Mouse (Mus musculus): ENCODE measurements around the gene Gm6525. TPM values are rescaled to one million over a fixed set of nuclear protein-coding genes. Genes with fewer than 3 reads are reported as not detected.
A peak's percentile ranks its signal among the peaks of the same experiment; 100 is the strongest.

Gene Gm6525
- total and polyA plus RNA-seq, 3 experiments, result 0.17 to 0.71 (median 0.31) TPM

DNA sequence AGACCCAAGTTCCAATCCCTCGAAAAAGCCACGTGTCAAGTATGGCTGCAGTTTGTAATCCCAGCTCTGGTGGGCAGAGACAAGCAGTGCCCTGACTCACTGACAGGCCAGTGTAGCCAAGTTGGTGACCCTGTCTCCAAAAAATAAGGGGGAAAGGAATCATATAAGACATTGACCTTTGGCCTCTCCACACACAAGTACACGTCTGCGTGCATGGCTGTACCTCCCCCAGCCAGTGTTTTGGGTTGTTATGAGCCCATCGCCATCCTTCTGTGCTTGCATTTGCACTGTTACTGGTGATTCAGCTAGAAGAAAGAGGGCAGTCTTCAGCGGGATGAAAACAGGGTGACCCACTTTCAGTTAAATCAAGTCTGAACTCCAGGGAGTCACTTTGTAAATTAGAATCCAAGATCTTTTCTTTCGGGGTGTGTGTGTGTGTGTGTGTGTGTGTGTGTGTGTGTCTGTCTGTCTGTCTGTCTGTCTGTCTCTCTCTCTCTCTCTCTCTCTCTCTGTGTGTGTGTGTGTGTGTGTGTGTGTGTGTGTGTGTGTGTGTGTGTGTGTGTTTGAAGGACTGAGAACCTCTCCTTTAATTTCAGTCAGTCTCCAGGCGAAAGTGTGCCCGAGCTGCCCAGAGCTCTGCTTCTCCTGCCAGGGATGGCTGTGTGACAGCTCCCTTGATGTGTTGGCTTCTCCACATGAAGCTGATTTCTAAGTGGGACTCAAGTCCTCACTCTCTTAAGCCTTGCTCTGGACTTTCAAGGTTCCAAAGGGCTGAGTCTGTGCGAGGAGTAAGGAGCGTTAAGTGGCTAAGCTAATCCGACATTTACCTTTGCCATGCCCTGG lies 43.4 kb downstream of the Gm6525 start:
- H3K36me3 ChIP-seq (replicated peaks in 1 of 2; ENCODE audit: control insufficient read depth in 1 of 2, insufficient read depth in 1 of 2, low read length in 1 of 2), result peaks cover 0 to 2% of the 10 kb centered on the region in 2 experiments
- H3K4me1 ChIP-seq (ENCODE audit: control insufficient read depth in 1 of 2, insufficient read depth in 2 of 2), result peaks cover 6 to 34% of the 10 kb centered on the region in 2 experiments
- dilution Hi-C loops (cut with MboI; ENCODE audit: extremely low pct_ligation_motif_present, extremely low pct_unique_long_range_greater_than_20kb, low sequenced_read_pairs), result no loop called here
- in situ Hi-C loops (cut with MboI; ENCODE audit: low pct_ligation_motif_present, low pct_unique_long_range_greater_than_20kb, low sequenced_read_pairs), result loop anchor here (5.0 kb wide), 1 partner anchor 35 kb away; no protein-coding TSS in a partner anchor
- no peaks in the 10 kb centered on the region for H3K27me3 ChIP-seq (replicated peaks)
- H3K4me2 ChIP-seq (ENCODE audit: insufficient read depth, low read depth, poor library complexity, severe bottlenecking), result no peak overlapping the region
- no peak for TF ChIP-seq UBTF (IDR thresholded peaks at IDR 0.05; ENCODE audit: low read depth, low read length)
- no peaks in the 10 kb centered on the region for H3K9me3 ChIP-seq (replicated peaks; ENCODE audit: low read length)
- no peak for DNase-seq (ENCODE audit: extremely low read depth)
- no peak overlapping the region for H3K27ac ChIP-seq (ENCODE audit: insufficient read depth, low read depth)
- no peak overlapping the region for H3K4me3 ChIP-seq (replicated peaks in 1 of 3; ENCODE audit: low read depth in 2 of 3, low read length in 2 of 3, poor library complexity in 1 of 3)
- H3K79me2 ChIP-seq (replicated peaks; ENCODE audit: control insufficient read depth, extremely low read depth, insufficient read depth, poor library complexity, severe bottlenecking), result no peaks in the 10 kb centered on the region
- peak overlapping the region; percentile 16; the same call in 1 of the 2 replicates for H3K9ac ChIP-seq (ENCODE audit: insufficient read depth, low read depth)

DNA sequence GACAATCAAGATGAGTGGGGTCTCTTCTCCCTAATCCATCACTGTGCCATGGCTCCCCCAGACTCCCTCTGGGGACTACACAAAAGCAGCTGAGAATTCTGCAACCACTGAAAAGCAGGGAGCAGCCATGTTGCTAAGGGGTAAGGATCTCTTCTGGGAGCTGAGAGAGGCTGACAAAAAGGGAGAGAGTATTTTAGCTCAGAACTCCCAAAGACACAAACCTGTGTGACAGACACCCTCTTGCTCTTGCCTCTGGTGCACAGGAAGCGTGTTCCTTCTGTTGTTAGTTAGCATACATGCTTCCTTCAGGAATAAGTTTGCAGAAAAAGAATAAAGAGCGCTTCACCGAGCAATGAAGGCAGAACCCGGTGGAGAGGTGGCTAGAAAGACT lies 44.1 kb downstream of the Gm6525 start:
- Histone ChIP-seq H3K4me1 (ENCODE audit: control insufficient read depth in 1 of 2, insufficient read depth in 2 of 2) (peaks cover 6 to 34% of the 10 kb centered on the region in 2 experiments), H3K4me3 (replicated peaks in 1 of 3; ENCODE audit: low read depth in 2 of 3, low read length in 2 of 3, poor library complexity in 1 of 3) (no peak overlapping the region), H3K79me2 (replicated peaks; ENCODE audit: control insufficient read depth, extremely low read depth, insufficient read depth, poor library complexity, severe bottlenecking) (no peaks in the 10 kb centered on the region), H3K36me3 (replicated peaks in 1 of 2; ENCODE audit: control insufficient read depth in 1 of 2, insufficient read depth in 1 of 2, low read length in 1 of 2) (peaks cover 0 to 2% of the 10 kb centered on the region in 2 experiments), H3K4me2 (ENCODE audit: insufficient read depth, low read depth, poor library complexity, severe bottlenecking) (peak overlapping the region; percentile 92; the same call in 1 of the 2 replicates), H3K27me3 (replicated peaks) (no peaks in the 10 kb centered on the region), H3K27ac (ENCODE audit: insufficient read depth, low read depth) (peak overlapping the region; percentile 3; the same call in 1 of the 2 replicates), H3K9me3 (replicated peaks; ENCODE audit: low read length) (no peaks in the 10 kb centered on the region), H3K9ac (ENCODE audit: insufficient read depth, low read depth) (peak overlapping the region; percentile 16; the same call in 1 of the 2 replicates)
- in situ Hi-C loops (cut with MboI; ENCODE audit: low pct_ligation_motif_present, low pct_unique_long_range_greater_than_20kb, low sequenced_read_pairs), result loop anchor here (5.0 kb wide), 1 partner anchor 36 kb away; no protein-coding TSS in a partner anchor
- TF ChIP-seq SMC3 (IDR thresholded peaks at IDR 0.05; ENCODE audit: low read depth, low read length) (no peak), MAX (IDR thresholded peaks at IDR 0.05; ENCODE audit: low read length) (0 out of 2 replicates have a peak, but pooled peaks have one; percentile 19)
- dilution Hi-C loops (cut with MboI; ENCODE audit: extremely low pct_ligation_motif_present, extremely low pct_unique_long_range_greater_than_20kb, low sequenced_read_pairs), result no loop called here
- DNase-seq (ENCODE audit: extremely low read depth), result no peak

DNA sequence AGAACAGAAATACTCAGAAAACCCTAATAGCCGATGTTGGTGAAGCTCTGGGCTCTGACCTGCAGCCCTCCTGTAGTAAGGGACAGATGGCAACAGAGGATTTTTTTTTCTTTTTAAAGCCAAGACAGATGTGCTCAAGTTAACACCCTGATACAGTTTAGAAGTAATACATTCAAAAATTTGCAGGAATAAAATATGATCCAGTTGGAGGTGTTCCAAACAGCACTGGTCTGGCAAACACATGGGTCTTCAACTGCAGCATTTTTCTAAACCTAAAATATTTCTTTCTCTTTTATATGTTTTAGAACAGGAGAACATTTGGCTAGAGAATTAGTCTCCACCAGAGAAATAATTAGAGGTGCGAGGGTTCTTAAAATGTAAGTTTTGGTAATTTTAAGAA lies 44.6 kb downstream of the Gm6525 start:
- in situ Hi-C loops (cut with MboI; ENCODE audit: low pct_ligation_motif_present, low pct_unique_long_range_greater_than_20kb, low sequenced_read_pairs), result loop anchor here (5.0 kb wide), 1 partner anchor 36 kb away; no protein-coding TSS in a partner anchor
- dilution Hi-C loops (cut with MboI; ENCODE audit: extremely low pct_ligation_motif_present, extremely low pct_unique_long_range_greater_than_20kb, low sequenced_read_pairs), result no loop called here
- Histone ChIP-seq H3K27me3 (replicated peaks) (no peaks in the 10 kb centered on the region), H3K79me2 (replicated peaks; ENCODE audit: control insufficient read depth, extremely low read depth, insufficient read depth, poor library complexity, severe bottlenecking) (no peaks in the 10 kb centered on the region), H3K36me3 (replicated peaks in 1 of 2; ENCODE audit: control insufficient read depth in 1 of 2, insufficient read depth in 1 of 2, low read length in 1 of 2) (peaks cover 0 to 2% of the 10 kb centered on the region in 2 experiments), H3K9me3 (replicated peaks; ENCODE audit: low read length) (no peaks in the 10 kb centered on the region), H3K9ac (ENCODE audit: insufficient read depth, low read depth) (peak overlapping the region; percentile 3; the same call in 1 of the 2 replicates), H3K27ac (ENCODE audit: insufficient read depth, low read depth) (peak overlapping the region; percentile 33; the same call in 1 of the 2 replicates), H3K4me3 (replicated peaks in 1 of 3; ENCODE audit: low read depth in 2 of 3, low read length in 2 of 3, poor library complexity in 1 of 3) (peak overlapping the region in 1 of 3 experiments; percentile 60), H3K4me1 (ENCODE audit: control insufficient read depth in 1 of 2, insufficient read depth in 2 of 2) (peaks cover 6 to 34% of the 10 kb centered on the region in 2 experiments), H3K4me2 (ENCODE audit: insufficient read depth, low read depth, poor library complexity, severe bottlenecking) (peak overlapping the region; percentile 92; the same call in 1 of the 2 replicates)
- DNase-seq (ENCODE audit: extremely low read depth), result no peak
- TF ChIP-seq PAX5 (IDR thresholded peaks at IDR 0.05; ENCODE audit: low read length) (no peak), MAX (IDR thresholded peaks at IDR 0.05; ENCODE audit: low read length) (0 out of 2 replicates have a peak, but pooled peaks have one; percentile 1), ZNF384 (IDR thresholded peaks at IDR 0.05; ENCODE audit: low read depth, low read length) (peak; percentile 32; the same call in 1 of the 2 replicates)
